Mouse (Mus musculus): ENCODE data around the gene Spdl1. TPM values are rescaled to one million over a fixed set of nuclear protein-coding genes. Genes with fewer than 3 reads are reported as not detected.

Gene Spdl1
- total and polyA plus RNA-seq, 3 experiments = 24.2 to 36.3 TPM; not detected in 1

- H3K4me3 ChIP-seq (ENCODE audit: control insufficient read depth in 1 of 2, insufficient read depth in 1 of 2, low read depth in 2 of 2, low read length in 2 of 2) = no peak overlapping the region
- H3K9me3 ChIP-seq (replicated peaks; ENCODE audit: insufficient read depth, low read length) = no peaks in the 10 kb centered on the region
- H3K27me3 ChIP-seq (ENCODE audit: control insufficient read depth in 1 of 2, insufficient read depth in 2 of 2, low read length in 2 of 2) = no peaks in the 10 kb centered on the region
- TF ChIP-seq ZKSCAN1 (IDR thresholded peaks at IDR 0.05; ENCODE audit: low read depth, low read length) = no peak
- TF ChIP-seq JUND (IDR thresholded peaks at IDR 0.05; ENCODE audit: low read depth, low read length) = no peak
- no peak for TF ChIP-seq E2F4 (IDR thresholded peaks at IDR 0.05; ENCODE audit: borderline replicate concordance, low read depth, low read length)
- no peak for TF ChIP-seq NRF1 (IDR thresholded peaks at IDR 0.05; ENCODE audit: insufficient read depth, low read depth, low read length, poor library complexity, severe bottlenecking)
- TF ChIP-seq EP300 (IDR thresholded peaks at IDR 0.05; ENCODE audit: low read depth in 1 of 2, low read length in 2 of 2) = no peak
- no peak for TF ChIP-seq TCF12 (IDR thresholded peaks at IDR 0.05; ENCODE audit: low read depth, low read length)
- TF ChIP-seq CHD2 (IDR thresholded peaks at IDR 0.05; ENCODE audit: low read length) = no peak
- TF ChIP-seq HCFC1 (IDR thresholded peaks at IDR 0.05; ENCODE audit: low read depth, low read length) = no peak
- peaks cover 88% of the 10 kb centered on the region for H3K79me2 ChIP-seq (ENCODE audit: control insufficient read depth, insufficient read depth, low read length, poor library complexity)
- no peak overlapping the region for H3K27ac ChIP-seq (ENCODE audit: control insufficient read depth, low read depth, low read length)
- no peak for DNase-seq (ENCODE audit: low read depth, low spot score)
- H3K36me3 ChIP-seq (ENCODE audit: control insufficient read depth in 1 of 2, insufficient read depth in 2 of 2, low read length in 2 of 2) = peaks cover 24 to 28% of the 10 kb centered on the region in 2 experiments
- no peak overlapping the region for H3K9ac ChIP-seq (ENCODE audit: control insufficient read depth, low read depth, low read length, poor library complexity, severe bottlenecking)
- H3K4me1 ChIP-seq (ENCODE audit: control insufficient read depth in 1 of 2, insufficient read depth in 2 of 2, low read length in 2 of 2) = peaks cover 11 to 29% of the 10 kb centered on the region in 2 experiments
Measured at GRCm38 (mm10) chr11:34773304-34773895, 60.0 kb downstream of the Spdl1 start.

GRCm38 (mm10) chr11:34771221-34771986, 62.0 kb downstream of the Spdl1 start:
- peaks cover 28 to 30% of the 10 kb centered on the region in 2 experiments for H3K36me3 ChIP-seq (ENCODE audit: control insufficient read depth in 1 of 2, insufficient read depth in 2 of 2, low read length in 2 of 2)
- H3K27me3 ChIP-seq (ENCODE audit: control insufficient read depth in 1 of 2, insufficient read depth in 2 of 2, low read length in 2 of 2) = no peaks in the 10 kb centered on the region
- no peak for TF ChIP-seq MAZ (IDR thresholded peaks at IDR 0.05; ENCODE audit: low read depth, low read length)
- TF ChIP-seq BHLHE40 (IDR thresholded peaks at IDR 0.05; ENCODE audit: borderline replicate concordance, low read depth, low read length) = peak; percentile 71; the same call in 1 of the 2 replicates
- no peak for TF ChIP-seq ZMIZ1 (IDR thresholded peaks at IDR 0.05; ENCODE audit: low read depth, low read length)
- peak; percentile 51; the same call in 1 of the 2 replicates for TF ChIP-seq RCOR1 (IDR thresholded peaks at IDR 0.05; ENCODE audit: low read depth, low read length)
- TF ChIP-seq POLR2AphosphoS2 (IDR thresholded peaks at IDR 0.05; ENCODE audit: low read length) = no peak
- peak; percentile 81 for TF ChIP-seq USF1 (IDR thresholded peaks at IDR 0.05; ENCODE audit: low read depth, low read length)
- TF ChIP-seq NRF1 (IDR thresholded peaks at IDR 0.05; ENCODE audit: insufficient read depth, low read depth, low read length, poor library complexity, severe bottlenecking) = no peak
- TF ChIP-seq MYB (IDR thresholded peaks at IDR 0.05; ENCODE audit: low read depth, low read length) = no peak
- no peak for TF ChIP-seq SMC3 (IDR thresholded peaks at IDR 0.05; ENCODE audit: low read depth, low read length)
- no peak for TF ChIP-seq TCF12 (IDR thresholded peaks at IDR 0.05; ENCODE audit: low read depth, low read length)
- H3K9me3 ChIP-seq (replicated peaks; ENCODE audit: insufficient read depth, low read length) = no peaks in the 10 kb centered on the region
- peak overlapping the region in 1 of 2 experiments; percentile 10; a peak in 1 of 4 replicates for H3K4me3 ChIP-seq (ENCODE audit: control insufficient read depth in 1 of 2, insufficient read depth in 1 of 2, low read depth in 2 of 2, low read length in 2 of 2)
- H3K27ac ChIP-seq (ENCODE audit: control insufficient read depth, low read depth, low read length) = peak overlapping the region; percentile 36
- peak; percentile 71 for DNase-seq (ENCODE audit: low read depth, low spot score)
- no peak overlapping the region for H3K9ac ChIP-seq (ENCODE audit: control insufficient read depth, low read depth, low read length, poor library complexity, severe bottlenecking)
- H3K79me2 ChIP-seq (ENCODE audit: control insufficient read depth, insufficient read depth, low read length, poor library complexity) = peaks cover 85% of the 10 kb centered on the region
- H3K4me1 ChIP-seq (ENCODE audit: control insufficient read depth in 1 of 2, insufficient read depth in 2 of 2, low read length in 2 of 2) = peaks cover 11 to 29% of the 10 kb centered on the region in 2 experiments

Data from MEL (cell line).